Mouse (Mus musculus) lung, adult 18-20 months (tissue): ENCODE measurements around the gene Slc37a2.
A peak's percentile ranks its signal among the peaks of the same experiment; 100 is the strongest.
"Not testable (repeated sequence)": the region's sequence is repeated elsewhere in the genome, so short reads cannot be mapped to it uniquely, and the experiment has no call there.

Experiments used
- DNase-seq, 2 experiments: peaks; one replicate each; pipeline ENCODE4 v3.0.0; 2022; ENCODE audit warnings: mixed read lengths in 2 of 2

Slc37a2 gene

GRCm38 (mm10) chr9:37255149-37255888, at the start of gene Slc37a2:
Slc37a2 (minus strand) TSS chr9:37255738.
- peak; percentile 65 to 70 for DNase-seq

DNA sequence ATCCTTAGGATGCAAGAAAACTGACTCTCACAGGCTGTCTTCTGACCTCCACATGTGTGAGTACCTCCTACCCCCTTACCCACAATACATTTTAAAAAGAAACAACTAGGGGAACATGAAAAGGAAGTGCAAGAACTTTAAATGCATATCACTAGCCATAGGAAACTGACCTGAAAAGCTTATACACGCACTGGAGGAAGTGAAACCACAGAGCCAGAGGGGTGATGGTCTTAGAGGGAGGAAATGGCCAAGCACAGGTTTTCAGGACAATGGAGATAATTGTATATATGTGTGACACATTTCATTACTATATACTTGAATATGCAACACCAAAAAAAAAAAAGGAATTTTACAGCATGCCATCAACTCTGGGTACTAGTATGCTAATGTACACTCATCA, 46.2 kb upstream of the Slc37a2 start:
- DNase-seq: no peak

- DNase-seq: not testable (repeated sequence)
Observed at GRCm38 (mm10) chr9:37300501-37300900, 45.0 kb upstream of the Slc37a2 start.

DNA sequence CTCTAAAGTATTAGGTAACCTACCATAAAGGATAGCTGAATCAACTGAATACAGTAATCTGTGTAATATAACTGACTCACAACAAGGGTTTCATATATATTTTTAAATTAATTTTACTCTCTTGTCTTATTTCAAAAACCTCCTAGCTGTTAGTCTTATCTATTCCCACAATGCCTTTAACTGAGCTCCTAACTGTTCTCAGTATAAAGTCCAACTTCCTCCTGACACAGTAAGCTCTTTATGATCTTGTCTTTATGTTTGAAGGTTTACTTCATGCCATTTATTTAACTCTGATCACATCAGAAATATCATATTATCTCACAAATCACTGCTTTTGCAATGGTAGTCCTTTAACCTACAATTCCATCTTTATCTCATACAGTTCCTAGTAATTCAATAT, 40.0 kb upstream of the Slc37a2 start:
- DNase-seq: no peak

DNA sequence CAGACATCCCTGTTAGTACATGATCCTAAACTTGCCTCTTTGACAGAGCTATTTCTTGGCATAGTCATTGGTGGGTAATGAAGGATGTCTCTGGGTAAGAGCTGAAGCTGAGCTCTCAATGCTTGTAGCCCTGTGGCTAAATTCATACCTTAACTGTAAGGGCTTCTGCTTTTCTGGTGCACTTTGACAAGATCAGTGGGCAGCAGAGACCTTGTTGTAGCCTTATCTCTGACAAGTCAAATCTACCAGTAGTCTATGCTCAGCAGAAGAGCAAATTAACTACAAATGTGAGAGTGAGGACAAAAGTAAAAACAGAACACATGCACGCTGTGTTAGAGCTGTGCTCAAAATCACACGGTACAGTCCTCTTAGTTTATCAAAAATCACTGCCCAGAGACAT, 11.1 kb upstream of the Slc37a2 start:
- DNase-seq: no peak

DNA sequence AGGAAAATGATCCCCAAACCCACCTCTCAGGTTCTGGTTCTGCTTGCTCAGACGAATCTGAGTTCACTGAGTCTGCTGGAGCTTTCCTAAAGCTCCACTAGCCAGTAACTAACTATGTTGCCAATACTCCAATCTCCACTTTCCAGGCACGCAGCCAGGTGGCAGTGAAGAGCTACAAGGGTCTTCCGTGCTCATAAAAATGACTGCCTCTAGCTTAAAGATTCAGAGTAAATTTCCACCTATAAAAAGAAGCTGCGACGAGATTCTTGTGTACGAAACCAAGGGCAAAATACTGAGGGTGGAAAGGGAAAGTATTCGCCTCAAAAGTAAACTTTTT, 319 bp upstream of the Slc37a2 start:
- DNase-seq: peak; percentile 46 to 47

DNA sequence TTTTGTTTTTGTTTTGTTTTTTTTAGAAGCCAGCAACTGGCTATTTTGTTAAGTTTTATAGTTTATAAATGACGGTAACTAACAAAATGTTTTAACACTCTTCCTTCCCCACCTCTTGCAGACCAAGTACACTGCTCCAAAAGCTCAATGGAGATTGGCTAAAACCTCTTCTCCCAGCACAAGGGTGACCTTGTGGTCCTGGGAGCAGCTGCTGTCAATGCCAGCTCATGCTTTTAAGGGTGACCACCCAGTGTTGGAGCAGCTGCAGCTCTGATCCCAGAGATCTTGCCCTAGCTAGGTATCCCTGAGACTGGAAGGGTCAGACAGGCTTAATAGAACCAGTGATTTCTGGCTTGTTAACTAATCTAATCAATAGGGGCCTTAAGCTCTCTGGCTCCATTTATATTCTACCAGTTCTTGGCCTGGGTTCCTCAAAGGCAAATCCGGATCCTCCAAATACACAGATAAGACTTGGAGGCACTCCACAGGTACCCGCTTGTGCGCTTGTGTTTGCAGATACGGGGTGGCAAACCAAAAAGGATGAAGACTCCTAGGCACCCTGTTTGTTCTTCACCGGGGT, 917 bp downstream of the Slc37a2 start:
- DNase-seq: no peak

- no peak for DNase-seq
Observed at GRCm38 (mm10) chr9:37250631-37251030, 4.9 kb downstream of the Slc37a2 start.

DNA sequence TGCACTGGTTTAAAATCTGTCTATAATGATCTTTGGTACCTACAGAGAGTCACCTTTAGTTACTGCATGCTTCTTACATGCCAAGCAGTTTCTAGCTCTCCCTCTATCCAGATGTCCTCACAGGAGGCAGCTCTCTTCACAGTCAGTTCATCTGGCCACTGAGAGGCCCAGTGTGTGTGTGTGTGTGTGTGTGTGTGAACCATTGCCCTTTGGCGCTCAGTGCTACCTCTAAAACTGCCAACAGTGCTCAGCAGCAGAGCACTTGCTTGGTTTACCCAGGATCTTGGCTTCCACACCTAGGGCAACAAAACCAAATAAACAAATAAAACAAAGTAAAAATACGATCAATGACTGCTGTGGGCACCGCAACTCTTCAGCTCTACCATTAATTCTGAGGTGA, 5.6 kb downstream of the Slc37a2 start:
- DNase-seq: no peak

DNA sequence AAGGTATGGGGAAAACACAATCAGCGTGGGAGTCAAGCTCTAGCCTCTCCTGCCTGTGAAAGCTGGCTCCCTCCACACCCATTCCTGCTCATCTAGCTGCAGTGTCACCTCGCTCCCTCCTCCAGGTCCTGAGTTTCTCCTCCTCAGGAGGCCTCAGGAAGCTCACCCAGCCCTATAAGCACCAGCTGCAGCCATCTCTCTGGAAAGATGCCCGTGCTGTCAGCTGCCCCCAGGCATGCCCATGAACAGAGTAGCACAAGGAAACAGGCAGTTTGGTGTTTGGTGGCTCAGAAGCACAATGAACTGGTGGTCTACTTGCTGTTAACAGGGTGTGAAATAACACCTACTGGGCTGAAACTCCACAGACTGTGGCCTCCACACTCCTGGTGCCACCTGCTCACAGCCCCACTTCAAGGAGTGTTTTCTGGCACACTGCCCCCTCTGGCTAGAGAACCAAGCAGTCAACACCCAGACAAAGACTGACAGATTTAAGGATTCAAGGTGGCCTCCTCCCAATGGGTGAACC, 7.1 kb downstream of the Slc37a2 start:
- DNase-seq: no peak

- DNase-seq: peak; percentile 41 to 52
Observed at GRCm38 (mm10) chr9:37247429-37247828, 8.1 kb downstream of the Slc37a2 start.

DNA sequence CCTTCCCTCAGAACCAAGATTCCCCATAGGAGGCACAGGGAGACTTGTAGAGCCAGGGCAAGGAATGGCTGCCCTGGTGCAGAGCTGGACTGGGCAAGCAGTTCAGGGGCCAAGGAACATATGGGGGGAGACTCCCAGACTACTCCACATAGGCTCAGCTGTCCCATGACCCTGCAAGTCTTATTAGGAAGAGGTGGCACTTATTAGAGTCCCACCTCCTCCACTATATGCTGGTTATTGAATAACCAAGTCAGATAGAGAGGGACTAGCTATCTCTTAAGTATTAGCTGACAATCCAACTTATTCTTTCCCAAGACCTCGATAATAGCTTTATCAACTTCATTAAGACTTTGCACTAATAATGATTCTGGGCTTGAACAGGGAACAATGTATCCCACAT, 9.7 kb downstream of the Slc37a2 start:
- no peak for DNase-seq

DNA sequence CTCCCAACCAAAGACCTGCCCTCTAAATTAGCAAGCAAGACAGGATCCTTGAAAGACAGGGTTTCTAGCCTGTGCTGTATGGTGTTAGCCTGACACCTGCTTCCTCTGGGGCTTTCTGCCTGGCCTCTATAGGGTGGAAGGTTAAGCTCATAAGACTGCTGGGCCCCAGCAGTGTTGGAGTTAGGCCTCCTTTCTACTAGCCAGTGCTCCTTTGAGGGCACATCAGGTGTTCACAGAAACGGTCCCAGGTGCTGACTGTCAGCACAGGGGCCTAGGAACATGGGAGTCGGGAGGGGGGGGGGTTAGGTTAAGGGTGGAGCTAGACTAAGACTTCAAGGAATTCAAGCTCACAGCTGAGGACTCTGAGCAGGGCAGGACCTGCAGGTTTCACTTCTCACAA, 10.1 kb downstream of the Slc37a2 start:
- no peak for DNase-seq

DNA sequence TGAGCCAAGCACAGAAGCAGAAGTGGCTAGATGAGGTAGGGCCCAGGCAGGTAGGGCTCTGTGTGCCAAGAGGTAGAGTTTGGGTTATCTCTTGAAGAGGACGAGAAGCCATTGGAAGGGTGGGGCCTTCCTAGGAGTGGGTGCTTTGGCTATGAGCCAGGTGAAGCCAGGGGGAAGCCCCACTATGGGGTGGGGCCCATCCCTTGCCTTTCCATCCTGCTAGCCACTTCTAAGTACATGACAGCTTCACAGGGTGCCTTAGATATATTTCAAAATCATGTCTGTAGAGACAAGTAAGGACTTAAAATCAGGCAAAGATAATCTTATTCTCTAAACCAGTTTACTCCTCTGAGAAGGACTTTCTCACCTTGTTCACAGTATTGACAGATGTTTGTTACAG, 10.9 kb downstream of the Slc37a2 start:
- DNase-seq: no peak

DNA sequence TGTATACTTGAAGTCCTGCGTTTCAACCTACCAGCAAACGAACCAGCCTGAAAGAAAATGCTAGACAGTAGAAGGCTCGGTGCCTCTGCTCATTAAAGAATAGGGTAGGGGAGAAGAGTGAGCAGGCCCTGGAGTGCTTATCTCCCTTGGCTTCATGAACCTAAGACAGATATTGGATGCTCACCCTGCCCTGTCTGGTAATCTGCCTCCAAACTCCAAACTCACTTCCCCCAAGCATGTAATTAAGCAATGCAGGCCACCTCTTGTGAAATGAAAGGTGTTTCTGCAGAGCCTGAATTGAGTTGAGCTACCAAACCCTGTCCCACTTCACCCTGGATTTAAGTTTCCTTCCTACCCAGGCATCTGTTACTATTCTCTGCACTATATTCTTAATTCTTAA, 12.8 kb downstream of the Slc37a2 start:
- no peak for DNase-seq

- no peak for DNase-seq
Observed at GRCm38 (mm10) chr9:37235951-37236737, 19.4 kb downstream of the Slc37a2 start.

DNA sequence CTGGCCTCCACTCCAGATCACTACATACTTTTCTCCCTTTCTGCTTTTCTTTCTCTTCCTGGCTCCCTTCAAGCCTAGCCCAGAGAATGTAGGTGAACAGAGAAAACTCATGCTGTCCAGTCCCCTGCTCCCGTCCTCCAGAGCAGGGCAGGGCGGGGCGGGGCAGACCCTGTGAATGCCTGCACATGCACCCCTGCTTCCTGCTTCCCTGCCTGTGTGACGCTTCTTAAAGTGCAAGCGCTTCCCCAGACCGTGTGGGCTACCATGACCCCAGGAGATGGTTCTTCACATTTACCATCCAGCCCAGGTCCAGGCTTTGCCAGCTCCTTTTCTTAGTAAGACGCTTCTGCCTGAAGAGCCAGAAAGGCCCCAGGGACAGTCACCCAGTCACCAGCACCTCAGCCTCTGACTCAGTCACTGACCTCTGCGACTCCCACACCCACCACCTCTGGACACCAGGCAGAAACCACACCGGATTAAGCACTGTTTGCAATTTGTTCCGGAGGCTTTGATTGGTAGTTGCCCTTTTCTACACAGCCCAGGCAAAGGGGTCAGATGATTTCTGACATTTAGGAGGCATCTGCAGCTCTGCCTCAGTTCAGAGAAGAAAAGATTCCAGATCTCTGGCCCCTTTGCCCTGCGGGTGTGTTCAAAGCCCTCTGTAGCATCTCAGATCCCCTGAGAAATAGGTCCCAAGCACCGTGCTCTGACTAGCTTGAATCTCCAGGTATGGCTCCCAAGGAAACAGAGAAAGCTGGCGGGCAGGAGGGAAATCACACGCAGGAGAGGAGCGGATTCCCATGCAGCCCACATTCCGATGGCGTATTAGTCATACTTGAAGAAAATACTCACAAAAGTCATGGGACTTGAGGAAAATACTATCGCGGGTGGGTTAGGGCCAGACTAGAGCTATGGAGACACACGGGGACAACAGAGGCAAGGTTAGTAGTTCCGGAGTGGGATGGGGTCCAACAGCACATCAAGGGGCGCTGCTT, 23.0 kb downstream of the Slc37a2 start:
- DNase-seq: peak in 1 of 2 experiments; percentile 8

- DNase-seq: no peak
Observed at GRCm38 (mm10) chr9:37230486-37231195, 24.9 kb downstream of the Slc37a2 start.

GRCm38 (mm10) chr9:37229880-37230325, 25.6 kb downstream of the Slc37a2 start:
- DNase-seq: peak; percentile 46 to 57

DNA sequence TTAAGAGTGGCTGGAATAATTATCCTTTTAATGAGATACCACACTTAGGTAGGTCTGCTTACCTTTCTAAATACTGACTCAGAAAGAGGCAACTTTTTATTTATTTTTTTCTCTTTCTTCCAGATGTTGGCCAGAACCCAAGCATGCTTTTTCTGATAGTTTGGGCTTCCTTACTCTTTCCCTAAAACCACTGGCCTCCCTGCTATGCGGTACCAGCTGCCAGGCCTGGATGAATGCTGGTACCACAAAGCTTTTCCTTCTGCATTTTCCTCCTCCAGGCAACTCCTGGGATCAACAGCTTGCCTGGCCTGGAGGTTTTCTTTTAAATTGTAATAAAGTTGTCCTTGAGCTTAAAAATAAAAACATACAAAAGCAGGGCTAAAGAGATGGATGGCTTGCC, 30.0 kb downstream of the Slc37a2 start:
- no peak for DNase-seq

GRCm38 (mm10) chr9:37220755-37221154, 34.8 kb downstream of the Slc37a2 start:
- no peak for DNase-seq
